Mouse (Mus musculus) liver, embryonic 12.5 days (tissue): ENCODE measurements at regions not wholly inside any gene's neighbourhood (a gene's known extent, or its start where the extent isn't known, plus 50 kb on each side); places are given as distances from the start of the nearest gene placed in this dataset.

Experiments used
- ATAC-seq: fragments of 200-750 bp; cut with Nextera tagmentation; 2 replicates; pipeline ENCODE4 v1.8.0; 2017; ENCODE audit warnings: moderate number of reproducible peaks, mild to moderate bottlenecking, moderate library complexity
- H3K27ac ChIP-seq: fragments of 300-500 bp; sonication (generic); 2 replicates; pipeline ENCODE4 v1.5.1; 2016; ENCODE audit warnings: mild to moderate bottlenecking
- H3K27me3 ChIP-seq: fragments of 300-500 bp; sonication (generic); replicated peaks from 2 replicates; pipeline ENCODE4 v1.6.1; 2016; ENCODE audit warnings: mild to moderate bottlenecking, moderate library complexity
- H3K36me3 ChIP-seq: fragments of 300-500 bp; sonication (generic); 2 replicates; pipeline ENCODE4 v1.6.1; 2016; ENCODE audit warnings: mild to moderate bottlenecking, moderate library complexity
- H3K4me1 ChIP-seq: fragments of 300-500 bp; sonication (generic); 2 replicates; pipeline ENCODE4 v1.6.1; 2016
- H3K4me2 ChIP-seq: fragments of 300-500 bp; sonication (generic); 2 replicates; pipeline ENCODE4 v1.6.1; 2016; ENCODE audit warnings: mild to moderate bottlenecking, moderate library complexity
- H3K4me3 ChIP-seq: fragments of 300-500 bp; sonication (generic); 2 replicates; pipeline ENCODE4 v1.5.1; 2016; ENCODE audit warnings: mild to moderate bottlenecking, moderate library complexity
- H3K9ac ChIP-seq: fragments of 300-500 bp; sonication (generic); 2 replicates; pipeline ENCODE4 v1.6.1; 2016; ENCODE audit warnings: mild to moderate bottlenecking, moderate library complexity
- H3K9me3 ChIP-seq: fragments of 300-500 bp; sonication (generic); replicated peaks from 2 replicates; pipeline ENCODE4 v1.6.1; 2016; ENCODE audit warnings: mild to moderate bottlenecking, moderate library complexity
- WGBS: fragments of 180-500 bp; shearing (Covaris S2); methylation state at CpG from one replicate; pipeline ENCODE4 v1.1.7; 2016; ENCODE audit not compliant: insufficient replicate concordance; 5-methylcytosine and 5-hydroxymethylcytosine counted together

DNA sequence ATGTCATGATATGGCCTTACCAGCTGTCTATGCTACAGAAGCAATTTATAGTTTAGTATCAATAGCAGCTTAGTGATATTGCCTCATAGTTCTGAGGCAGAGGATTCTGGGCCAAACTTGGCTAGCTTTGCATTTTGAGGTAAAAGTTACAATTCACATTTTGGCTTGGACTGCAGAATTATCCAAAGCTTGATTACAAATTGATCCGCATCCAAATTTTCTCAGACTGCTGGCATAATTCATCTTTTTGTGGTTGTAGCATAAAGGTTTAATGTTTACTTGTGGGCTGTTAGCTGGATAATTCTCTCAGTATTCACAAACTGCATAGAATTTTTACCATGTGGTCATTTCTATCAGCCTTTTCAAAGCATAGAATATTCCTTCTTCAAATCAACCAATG is 589.9 kb upstream of the Pdcd1 start:
- ATAC-seq = no peak
- WGBS = 81% methylated on average over 1 of the region's 1 CpGs
- Histone ChIP-seq H3K36me3 (no peaks in the 10 kb centered on the region), H3K9me3 (no peaks in the 10 kb centered on the region), H3K27ac (no peak overlapping the region), H3K4me2 (no peak overlapping the region), H3K4me3 (no peak overlapping the region), H3K4me1 (no peaks in the 10 kb centered on the region), H3K27me3 (no peaks in the 10 kb centered on the region), H3K9ac (no peak overlapping the region)

DNA sequence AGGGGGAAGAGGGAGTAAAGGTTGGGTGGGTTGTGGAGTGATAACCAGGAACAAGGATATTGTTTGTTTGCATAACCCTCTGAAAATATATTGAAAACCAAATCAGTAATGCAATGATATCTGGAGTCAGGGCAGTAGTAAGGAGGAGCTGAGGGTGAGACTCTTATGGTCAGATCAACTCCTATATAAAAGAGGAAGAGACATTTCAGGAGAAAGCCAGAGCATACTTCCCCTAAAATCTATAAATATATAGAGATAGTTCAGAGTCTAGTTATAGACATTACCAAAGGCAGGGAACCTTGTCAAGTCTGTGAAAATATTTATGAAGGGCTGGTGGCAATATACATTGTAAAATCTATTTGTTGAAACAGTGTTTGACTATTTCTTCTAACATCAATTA is 605.9 kb upstream of the Pdcd1 start:
- no peak overlapping the region for H3K4me3 ChIP-seq
- H3K27me3 ChIP-seq = no peaks in the 10 kb centered on the region
- no peak for ATAC-seq
- H3K9me3 ChIP-seq = no peaks in the 10 kb centered on the region
- no peaks in the 10 kb centered on the region for H3K4me1 ChIP-seq
- no peak overlapping the region for H3K27ac ChIP-seq
- no peaks in the 10 kb centered on the region for H3K36me3 ChIP-seq
- H3K4me2 ChIP-seq = no peak overlapping the region
- H3K9ac ChIP-seq = no peak overlapping the region

DNA sequence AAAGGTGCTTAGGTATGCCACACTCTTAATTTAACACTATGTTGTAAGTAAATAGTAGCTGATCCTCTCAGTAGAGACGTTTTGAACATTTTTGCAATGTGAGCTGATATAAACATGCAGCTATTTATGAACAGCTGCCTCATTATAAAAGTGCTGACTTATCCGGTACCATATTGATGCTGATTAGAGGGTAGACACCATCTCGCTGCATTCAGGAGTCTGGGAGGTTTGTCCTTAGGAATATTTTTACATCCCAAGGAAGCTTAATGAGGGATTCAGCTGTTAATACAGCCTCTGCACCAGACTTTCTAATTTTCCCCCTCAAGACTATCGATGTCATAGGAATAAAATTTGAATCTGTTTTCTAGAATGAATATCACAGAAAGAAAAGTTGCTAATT is 619.3 kb upstream of the Pdcd1 start:
- Histone ChIP-seq H3K4me3 (no peak overlapping the region), H3K4me2 (no peak overlapping the region), H3K36me3 (no peaks in the 10 kb centered on the region), H3K9me3 (no peaks in the 10 kb centered on the region), H3K27ac (no peak overlapping the region), H3K4me1 (no peaks in the 10 kb centered on the region), H3K9ac (no peak overlapping the region), H3K27me3 (no peaks in the 10 kb centered on the region)
- WGBS = 61% methylated on average over 4 of the region's 4 CpGs
- ATAC-seq = no peak

DNA sequence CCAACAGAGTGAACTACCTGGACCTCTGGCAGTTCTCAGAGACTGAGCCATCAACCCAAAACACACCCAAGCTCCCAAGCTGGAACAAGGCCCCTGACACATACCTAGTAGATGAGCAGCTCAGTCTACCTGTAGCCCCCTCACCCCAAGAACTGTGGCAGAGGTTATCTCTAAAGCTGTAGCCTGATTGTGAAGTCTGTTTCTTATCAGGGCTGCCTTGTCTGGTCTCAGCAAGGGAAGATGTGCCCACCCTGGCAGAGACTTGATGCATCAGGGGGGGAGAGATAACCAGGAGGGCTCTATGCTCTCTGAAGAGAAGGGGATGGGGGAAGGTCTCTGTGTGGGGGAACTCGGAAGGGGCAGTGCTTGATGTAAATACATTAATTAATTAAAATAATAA is 612.9 kb upstream of the Fam174a start:
- H3K4me2 ChIP-seq = no peak overlapping the region
- 38% methylated on average over 1 of the region's 1 CpGs for WGBS
- no peak overlapping the region for H3K9ac ChIP-seq
- ATAC-seq = peak; percentile 42; the same call in 1 of the 2 replicates
- H3K36me3 ChIP-seq = no peaks in the 10 kb centered on the region
- H3K4me3 ChIP-seq = no peak overlapping the region
- no peaks in the 10 kb centered on the region for H3K9me3 ChIP-seq
- H3K4me1 ChIP-seq = no peaks in the 10 kb centered on the region
- H3K27ac ChIP-seq = no peak overlapping the region
- H3K27me3 ChIP-seq = no peaks in the 10 kb centered on the region

DNA sequence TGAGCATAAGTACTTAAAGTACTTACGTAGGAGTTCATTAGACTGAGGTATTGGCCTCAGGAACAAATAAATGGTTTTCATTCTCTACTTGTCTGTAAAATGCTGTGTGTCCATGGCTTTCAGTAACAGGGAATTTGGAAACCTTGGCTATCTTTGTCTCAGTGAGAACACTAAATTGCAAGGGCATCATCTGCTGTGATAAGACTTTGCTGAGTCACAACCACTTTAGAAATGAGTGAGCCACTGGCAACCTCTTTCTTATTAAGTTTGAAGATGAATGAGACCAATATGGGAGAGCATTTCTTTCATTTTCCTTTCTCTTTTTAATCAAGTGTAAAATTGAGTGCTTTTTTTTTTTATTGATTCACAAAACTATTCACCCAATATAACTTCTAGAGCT is 611.7 kb upstream of the Fam174a start:
- Histone ChIP-seq H3K4me2 (no peak overlapping the region), H3K36me3 (no peaks in the 10 kb centered on the region), H3K9me3 (no peaks in the 10 kb centered on the region), H3K9ac (no peak overlapping the region), H3K27me3 (no peaks in the 10 kb centered on the region), H3K27ac (no peak overlapping the region), H3K4me1 (no peaks in the 10 kb centered on the region), H3K4me3 (no peak overlapping the region)
- 67% methylated on average over 1 of the region's 1 CpGs for WGBS
- ATAC-seq = no peak

DNA sequence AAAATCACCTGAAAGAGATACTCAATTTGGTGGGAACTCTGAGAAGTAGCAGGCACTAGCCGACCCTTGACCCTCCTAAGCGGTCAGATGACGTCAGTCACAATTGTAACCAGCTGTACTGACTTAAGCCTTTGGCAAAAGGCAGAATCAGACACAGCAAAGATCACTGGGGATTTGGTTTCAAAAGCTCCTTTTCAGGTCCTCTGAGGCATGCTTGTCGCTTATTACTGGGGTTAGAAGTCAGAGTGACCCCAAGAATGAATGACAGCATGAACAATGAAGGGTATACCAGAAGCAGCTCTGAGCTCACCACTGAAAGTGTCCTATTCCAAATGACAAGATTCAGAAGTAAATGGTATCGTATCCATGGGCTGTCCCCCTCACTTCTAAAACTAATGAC is 600.6 kb upstream of the Fam174a start:
- H3K4me3 ChIP-seq = no peak overlapping the region
- no peak overlapping the region for H3K27ac ChIP-seq
- H3K4me2 ChIP-seq = no peak overlapping the region
- no peak for ATAC-seq
- H3K36me3 ChIP-seq = no peaks in the 10 kb centered on the region
- WGBS = 63% methylated on average over 5 of the region's 5 CpGs
- H3K27me3 ChIP-seq = no peaks in the 10 kb centered on the region
- H3K9ac ChIP-seq = no peak overlapping the region
- no peaks in the 10 kb centered on the region for H3K9me3 ChIP-seq
- H3K4me1 ChIP-seq = no peaks in the 10 kb centered on the region

DNA sequence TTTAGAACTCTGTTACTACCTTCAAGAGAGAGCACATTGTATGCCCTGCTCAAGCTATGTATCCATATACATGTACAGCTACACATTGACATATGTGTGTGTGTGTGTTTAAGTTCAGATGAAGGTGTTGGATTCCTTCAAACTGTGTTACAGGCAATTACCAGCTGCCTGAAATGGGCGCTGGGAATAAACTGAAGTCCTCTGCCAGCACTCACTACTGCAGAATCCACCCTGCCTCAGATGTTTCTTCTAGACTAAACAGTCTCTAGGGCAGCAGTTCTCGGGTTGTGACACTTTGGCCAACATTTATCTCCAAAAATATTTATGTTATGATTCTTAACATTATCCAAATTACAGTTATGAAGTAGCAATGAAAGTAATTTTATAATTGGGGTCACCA is 595.7 kb upstream of the Fam174a start:
- WGBS = 46% methylated on average over 2 of the region's 2 CpGs
- Histone ChIP-seq H3K4me1 (no peaks in the 10 kb centered on the region), H3K4me3 (no peak overlapping the region), H3K27ac (no peak overlapping the region), H3K9me3 (no peaks in the 10 kb centered on the region), H3K9ac (no peak overlapping the region), H3K4me2 (no peak overlapping the region), H3K27me3 (no peaks in the 10 kb centered on the region), H3K36me3 (no peaks in the 10 kb centered on the region)
- ATAC-seq = no peak

DNA sequence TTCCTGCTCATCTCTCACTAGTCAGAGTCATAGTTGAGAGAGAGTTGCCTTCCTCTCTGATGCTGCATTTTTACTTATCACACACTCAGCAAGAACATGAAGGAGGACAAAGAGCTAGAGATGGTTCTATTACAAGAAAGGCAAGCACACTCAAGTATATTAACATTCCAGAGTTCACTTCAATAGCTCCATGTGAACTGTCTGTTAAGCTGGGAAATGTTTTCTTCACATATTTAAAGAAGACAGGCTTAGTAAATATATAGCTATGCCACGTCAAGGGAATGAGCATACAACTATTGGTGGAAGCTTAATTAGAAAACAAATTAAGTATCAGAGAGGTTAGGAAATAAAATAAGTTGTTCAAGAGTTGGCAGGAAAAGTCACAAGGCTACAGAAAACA is 559.9 kb upstream of the Fam174a start:
- Histone ChIP-seq H3K4me1 (no peaks in the 10 kb centered on the region), H3K27ac (no peak overlapping the region), H3K27me3 (no peaks in the 10 kb centered on the region), H3K4me3 (no peak overlapping the region), H3K36me3 (no peaks in the 10 kb centered on the region), H3K4me2 (no peak overlapping the region), H3K9me3 (no peaks in the 10 kb centered on the region), H3K9ac (no peak overlapping the region)
- ATAC-seq = no peak
- 64% methylated on average over 1 of the region's 1 CpGs for WGBS

DNA sequence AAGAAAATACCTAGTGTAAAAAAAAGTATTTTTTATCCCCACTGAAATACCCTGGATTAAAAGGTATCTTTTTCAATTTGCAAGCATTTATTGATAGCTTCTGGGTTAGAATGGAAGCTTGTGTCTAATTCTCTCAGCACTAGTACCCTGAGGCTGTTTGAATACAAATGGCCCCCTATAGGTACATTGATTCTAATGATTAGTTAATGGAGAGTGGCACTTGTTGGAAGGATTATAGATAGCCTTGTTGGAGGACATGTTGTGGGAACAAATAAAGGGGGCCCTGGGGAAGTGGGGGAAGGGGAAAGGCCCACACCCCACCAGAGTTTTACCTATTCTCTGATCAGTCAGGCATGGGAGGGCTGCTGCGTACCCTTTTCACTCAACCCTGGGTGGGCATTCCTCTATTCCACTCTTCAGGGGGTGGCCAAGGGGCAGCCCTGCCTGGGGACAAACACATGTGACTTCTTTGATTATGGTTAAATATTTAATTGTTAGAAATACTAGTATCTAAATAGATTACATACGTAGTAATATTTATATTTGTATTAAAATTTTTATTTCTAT is 524.3 kb upstream of the Fam174a start:
- Histone ChIP-seq H3K27me3 (no peaks in the 10 kb centered on the region), H3K4me2 (no peak overlapping the region), H3K36me3 (no peaks in the 10 kb centered on the region), H3K9me3 (no peaks in the 10 kb centered on the region), H3K4me1 (no peaks in the 10 kb centered on the region), H3K27ac (no peak overlapping the region), H3K9ac (no peak overlapping the region), H3K4me3 (no peak overlapping the region)
- ATAC-seq = no peak
- WGBS = 88% methylated on average over 2 of the region's 2 CpGs

DNA sequence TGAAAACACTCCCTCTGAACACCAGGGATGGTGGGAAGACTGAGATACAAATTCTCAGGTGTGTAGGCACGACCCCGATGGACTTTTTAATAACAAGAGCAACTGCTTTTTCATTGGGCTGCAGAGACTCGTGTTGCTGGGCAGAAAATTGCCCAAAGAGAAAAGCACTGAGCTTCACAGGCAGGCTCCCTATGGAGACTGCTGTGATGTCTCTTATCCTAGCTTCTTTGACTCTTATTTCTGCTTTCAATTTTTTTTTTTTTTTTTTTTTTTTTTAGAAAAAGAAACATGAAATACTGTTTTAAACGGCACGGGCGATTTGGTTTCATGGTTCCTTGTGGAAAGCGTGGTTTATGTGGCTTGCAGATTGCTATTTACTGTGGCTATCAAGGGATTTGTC is 522.8 kb upstream of the Fam174a start:
- no peak overlapping the region for H3K4me3 ChIP-seq
- WGBS = 42% methylated on average over 7 of the region's 7 CpGs

DNA sequence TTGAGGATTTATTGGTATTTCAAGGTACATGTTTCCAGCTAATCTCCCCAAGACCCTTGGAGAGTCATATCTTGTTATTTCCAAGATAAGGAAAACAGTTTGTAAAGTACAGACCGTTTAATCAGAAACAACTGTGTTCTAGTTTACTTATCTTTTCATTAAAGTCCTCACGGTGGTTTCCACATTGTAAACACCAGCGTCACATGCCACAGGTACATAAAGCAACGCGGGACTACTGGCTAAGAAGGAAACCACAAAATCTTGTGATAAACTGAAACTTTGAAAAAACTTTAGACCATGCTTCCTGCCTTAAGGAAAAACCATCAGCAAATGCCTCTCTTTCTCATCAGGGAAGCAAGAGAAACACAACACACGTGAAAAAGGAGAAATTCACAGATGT is 522.4 kb upstream of the Fam174a start:
- Histone ChIP-seq H3K27ac (no peak overlapping the region), H3K4me2 (peak overlapping the region; percentile 14; the same call in 1 of the 2 replicates), H3K36me3 (no peaks in the 10 kb centered on the region), H3K4me3 (no peak overlapping the region), H3K9me3 (no peaks in the 10 kb centered on the region), H3K9ac (no peak overlapping the region), H3K27me3 (no peaks in the 10 kb centered on the region), H3K4me1 (no peaks in the 10 kb centered on the region)
- 9% methylated on average over 6 of the region's 6 CpGs for WGBS
- peak; percentile 60; the same call in 1 of the 2 replicates for ATAC-seq

More for the DNA sequence above, 522.8 kb upstream of the Fam174a start:
- H3K4me2 ChIP-seq = no peak overlapping the region
- no peaks in the 10 kb centered on the region for H3K27me3 ChIP-seq
- no peaks in the 10 kb centered on the region for H3K9me3 ChIP-seq
- no peak overlapping the region for H3K9ac ChIP-seq
- H3K4me1 ChIP-seq = no peaks in the 10 kb centered on the region
- no peak for ATAC-seq
- H3K36me3 ChIP-seq = no peaks in the 10 kb centered on the region
- no peak overlapping the region for H3K27ac ChIP-seq

DNA sequence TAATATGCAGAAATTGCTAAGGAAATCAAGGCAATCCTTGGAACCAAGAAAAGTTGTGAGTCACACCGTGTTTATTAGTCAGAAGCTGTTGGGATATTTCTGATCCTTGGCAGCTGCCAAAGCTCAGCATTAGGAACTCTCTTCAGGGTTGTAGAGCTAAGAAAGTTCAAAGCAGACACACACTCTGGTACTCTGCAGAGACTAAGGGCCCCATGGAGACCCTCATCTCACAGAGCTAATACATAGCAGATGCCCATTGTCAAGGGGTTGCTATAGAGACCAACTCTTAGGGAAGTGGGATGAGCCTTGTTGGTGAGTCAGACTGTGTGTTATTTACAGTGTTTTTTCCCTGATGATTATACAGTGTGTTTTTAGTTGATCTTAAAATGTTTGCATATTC is 517.4 kb upstream of the Fam174a start:
- H3K27me3 ChIP-seq = no peaks in the 10 kb centered on the region
- no peak overlapping the region for H3K4me2 ChIP-seq
- no peaks in the 10 kb centered on the region for H3K9me3 ChIP-seq
- H3K9ac ChIP-seq = no peak overlapping the region
- no peaks in the 10 kb centered on the region for H3K36me3 ChIP-seq
- H3K27ac ChIP-seq = no peak overlapping the region
- WGBS = 68% methylated on average over 1 of the region's 1 CpGs
- no peaks in the 10 kb centered on the region for H3K4me1 ChIP-seq
- no peak overlapping the region for H3K4me3 ChIP-seq
- ATAC-seq = no peak

DNA sequence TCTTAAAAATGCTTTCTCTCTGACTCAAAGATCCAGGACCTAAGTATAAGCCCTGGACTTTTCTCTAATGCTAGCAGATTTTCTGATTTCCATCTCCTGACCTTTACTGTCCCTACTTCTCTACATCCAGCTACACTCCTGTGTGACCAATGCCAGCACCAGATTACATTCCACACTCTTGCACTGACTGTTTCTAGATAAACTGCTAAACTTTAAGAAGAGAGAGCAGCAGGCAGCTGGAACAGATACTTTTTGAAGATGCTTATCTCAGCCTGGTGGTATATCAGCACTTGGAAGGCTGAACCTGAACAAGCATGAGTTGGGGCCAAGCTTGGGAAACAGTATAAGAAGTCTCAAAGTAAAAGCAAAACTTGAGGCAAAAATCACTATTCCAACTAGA is 509.7 kb upstream of the Fam174a start:
- Histone ChIP-seq H3K27me3 (no peaks in the 10 kb centered on the region), H3K27ac (no peak overlapping the region), H3K9ac (no peak overlapping the region), H3K9me3 (no peaks in the 10 kb centered on the region), H3K36me3 (no peaks in the 10 kb centered on the region), H3K4me2 (no peak overlapping the region), H3K4me3 (no peak overlapping the region), H3K4me1 (no peaks in the 10 kb centered on the region)
- ATAC-seq = no peak
